Mouse (Mus musculus): ENCODE results near the gene Upp1.
"Not testable (repeated sequence)": the region's sequence is repeated elsewhere in the genome, so short reads cannot be mapped to it uniquely, and the experiment has no call there.

Gene Upp1

GRCm38 (mm10) chr11:9118050-9118420, at the start of gene Upp1:
Upp1 (plus strand) TSS chr11:9118103.
- DNase-seq = no peak

- no peak for DNase-seq
Observed at GRCm38 (mm10) chr11:9076444-9076843, 41.5 kb upstream of the Upp1 start.

GRCm38 (mm10) chr11:9113189-9113588, 4.7 kb upstream of the Upp1 start:
- no peak for DNase-seq

GRCm38 (mm10) chr11:9115367-9116120, 2.4 kb upstream of the Upp1 start:
- no peak for DNase-seq

GRCm38 (mm10) chr11:9116121-9116520, 1.8 kb upstream of the Upp1 start:
- DNase-seq = no peak

- DNase-seq = no peak
Observed at GRCm38 (mm10) chr11:9116916-9117315, 987 bp upstream of the Upp1 start.

GRCm38 (mm10) chr11:9117358-9118049, 399 bp upstream of the Upp1 start:
- DNase-seq = no peak

GRCm38 (mm10) chr11:9118421-9119121, 668 bp downstream of the Upp1 start:
- DNase-seq = no peak

GRCm38 (mm10) chr11:9119231-9120020, 1.5 kb downstream of the Upp1 start:
- DNase-seq = no peak

- DNase-seq = no peak
Observed at GRCm38 (mm10) chr11:9122315-9122714, 4.4 kb downstream of the Upp1 start.

- no peak for DNase-seq
Observed at GRCm38 (mm10) chr11:9126373-9127107, 8.6 kb downstream of the Upp1 start.

GRCm38 (mm10) chr11:9128110-9128509, 10.2 kb downstream of the Upp1 start:
- no peak for DNase-seq

GRCm38 (mm10) chr11:9129528-9129927, 11.6 kb downstream of the Upp1 start:
- no peak for DNase-seq

GRCm38 (mm10) chr11:9131688-9132087, 13.8 kb downstream of the Upp1 start:
- DNase-seq = no peak

- no peak for DNase-seq
Observed at GRCm38 (mm10) chr11:9135589-9136246, 17.8 kb downstream of the Upp1 start.

- peak; percentile 64 for DNase-seq
Observed at GRCm38 (mm10) chr11:9136471-9136870, 18.6 kb downstream of the Upp1 start.

GRCm38 (mm10) chr11:9145113-9145512, 27.2 kb downstream of the Upp1 start:
- no peak for DNase-seq

GRCm38 (mm10) chr11:9146115-9146514, 28.2 kb downstream of the Upp1 start:
- no peak for DNase-seq

GRCm38 (mm10) chr11:9146683-9147082, 28.8 kb downstream of the Upp1 start:
- no peak for DNase-seq

GRCm38 (mm10) chr11:9148206-9148605, 30.3 kb downstream of the Upp1 start:
- DNase-seq = no peak

- DNase-seq = not testable (repeated sequence)
Observed at GRCm38 (mm10) chr11:9150403-9150802, 32.5 kb downstream of the Upp1 start.

GRCm38 (mm10) chr11:9159953-9160352, 42.0 kb downstream of the Upp1 start:
- no peak for DNase-seq

Data from thymus, postnatal 14 days (tissue).